Mouse (Mus musculus): ENCODE data around the gene Erich6b. TPM values are rescaled to one million over a fixed set of nuclear protein-coding genes. Genes with fewer than 3 reads are reported as not detected.

Gene Erich6b
- total RNA-seq (2022), result not detected

DNA sequence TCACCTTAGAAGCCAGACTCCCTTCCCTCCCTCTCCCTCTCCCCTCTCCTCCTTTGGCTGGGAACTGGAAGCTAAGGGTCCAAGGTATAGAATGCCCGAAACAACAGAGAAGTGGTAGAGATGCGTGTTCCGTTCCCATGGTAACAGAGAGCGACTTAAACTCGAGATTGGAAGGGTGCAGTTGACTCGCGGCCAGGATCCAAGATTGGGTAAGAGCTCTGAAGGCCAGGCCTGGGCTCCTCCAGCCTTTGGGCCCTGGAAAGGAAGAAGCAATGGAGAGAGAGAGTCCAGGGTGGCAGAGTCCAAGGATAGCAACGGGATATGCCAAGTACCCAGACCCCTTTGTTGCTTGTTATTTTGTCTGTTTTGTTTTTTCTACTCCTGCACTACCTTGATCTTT lies at the start of gene Erich6b:
Erich6b (plus strand) TSS at position 180 of the 400 bp plus-strand sequence.
- DNase-seq (ENCODE audit: low spot score in 2 of 2), result no peak

DNA sequence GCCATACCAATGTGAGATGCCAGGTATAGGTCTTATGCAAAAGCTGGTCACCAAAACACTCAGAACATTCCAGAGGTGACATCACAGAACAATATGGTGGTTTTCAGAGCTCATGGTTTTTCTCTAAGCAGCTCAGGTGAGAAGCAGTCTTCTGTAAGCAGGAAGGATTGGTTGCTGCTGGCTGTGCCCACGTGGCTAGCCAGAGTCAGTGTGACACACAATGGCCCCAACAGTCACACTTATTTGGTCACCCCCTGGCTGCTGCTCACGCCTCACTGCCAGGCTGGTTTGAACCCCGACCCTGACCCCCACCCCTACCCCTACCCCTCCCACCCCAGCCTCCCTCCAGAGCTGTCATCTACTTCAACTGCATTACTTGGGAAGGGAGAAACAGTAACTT lies 49.1 kb upstream of the Erich6b start, which contains the start of gene Spert:
Spert (minus strand) TSS at position 139 of the 400 bp plus-strand sequence.
- DNase-seq (ENCODE audit: low spot score in 2 of 2), result no peak

DNA sequence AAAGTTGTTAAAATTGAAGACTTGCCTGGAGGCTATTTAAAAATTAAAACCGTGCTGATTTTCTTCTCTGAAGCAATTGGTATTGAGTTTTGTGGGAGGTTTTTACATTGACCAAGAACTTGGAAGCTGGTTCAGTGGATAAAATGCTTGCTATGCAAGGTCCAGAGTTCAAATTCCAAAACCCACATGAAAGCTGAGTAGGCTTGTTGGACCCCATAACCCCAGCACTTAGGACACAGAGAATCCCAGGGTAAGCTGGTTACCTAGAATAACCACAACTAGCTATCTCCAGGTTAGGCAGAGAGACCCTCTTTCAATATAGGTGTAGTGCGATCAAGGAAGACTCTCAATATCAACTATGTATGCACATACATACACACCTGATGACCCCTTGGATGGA lies 32.9 kb upstream of the Erich6b start:
- DNase-seq (ENCODE audit: low spot score in 2 of 2), result no peak

DNA sequence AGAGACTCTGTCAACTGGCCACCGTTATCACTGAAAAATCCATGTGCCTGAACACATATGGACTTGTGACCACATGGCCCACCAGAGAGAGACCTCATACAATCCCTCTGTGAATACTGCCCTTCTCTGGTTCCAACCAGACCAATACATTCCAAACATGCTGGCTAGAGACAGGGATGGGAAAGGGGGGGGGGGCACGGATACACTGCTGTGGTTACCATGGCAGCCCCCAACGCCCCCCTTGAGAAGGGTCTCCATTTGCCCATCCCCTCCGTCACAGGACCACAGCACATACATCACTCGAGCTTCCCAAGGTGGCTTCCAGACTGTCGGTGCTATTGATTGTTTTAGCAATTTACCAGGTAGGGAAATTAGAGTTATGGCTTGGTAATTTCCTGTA lies 25.7 kb upstream of the Erich6b start:
- no peak for DNase-seq (ENCODE audit: low spot score in 2 of 2)

DNA sequence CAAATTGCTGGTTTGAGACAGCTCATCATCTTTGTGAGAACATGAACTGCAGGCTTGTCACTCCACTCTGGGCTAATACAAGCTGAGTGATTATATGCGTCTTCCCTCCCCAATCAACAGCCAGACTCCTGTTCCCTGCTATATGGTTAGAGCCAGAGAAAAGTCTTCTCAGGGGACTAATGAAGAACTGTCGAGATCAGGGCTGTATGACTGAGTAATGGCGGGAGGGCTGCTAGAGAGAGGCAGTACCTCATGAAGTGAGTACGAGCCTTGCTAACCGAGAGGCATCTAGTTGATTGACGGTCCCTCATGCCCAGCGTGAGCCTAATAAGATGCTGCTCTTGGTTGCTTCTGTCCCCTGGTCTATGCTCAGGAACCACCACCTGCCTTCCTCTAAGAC lies 19.1 kb upstream of the Erich6b start:
- no peak for DNase-seq (ENCODE audit: low spot score in 2 of 2)

DNA sequence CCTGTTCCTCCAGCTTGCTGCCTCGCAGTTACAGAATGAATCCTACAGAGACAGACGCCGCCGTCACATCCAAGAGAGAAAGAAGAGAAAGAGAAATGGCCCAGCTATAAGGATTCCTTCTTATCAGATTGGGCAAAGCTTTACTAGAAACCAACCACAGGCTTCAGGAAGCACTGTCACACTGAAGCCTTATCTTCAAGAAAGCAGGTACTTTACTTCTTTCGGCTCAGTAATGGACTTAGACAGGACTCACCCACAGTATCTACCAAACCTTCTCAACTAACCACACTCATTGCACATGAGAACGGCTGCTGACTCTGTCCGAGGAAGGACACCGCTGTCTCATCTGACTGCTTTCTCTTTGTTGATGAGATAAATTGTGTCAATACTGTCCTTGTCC lies 13.2 kb upstream of the Erich6b start:
- no peak for DNase-seq (ENCODE audit: low spot score in 2 of 2)

DNA sequence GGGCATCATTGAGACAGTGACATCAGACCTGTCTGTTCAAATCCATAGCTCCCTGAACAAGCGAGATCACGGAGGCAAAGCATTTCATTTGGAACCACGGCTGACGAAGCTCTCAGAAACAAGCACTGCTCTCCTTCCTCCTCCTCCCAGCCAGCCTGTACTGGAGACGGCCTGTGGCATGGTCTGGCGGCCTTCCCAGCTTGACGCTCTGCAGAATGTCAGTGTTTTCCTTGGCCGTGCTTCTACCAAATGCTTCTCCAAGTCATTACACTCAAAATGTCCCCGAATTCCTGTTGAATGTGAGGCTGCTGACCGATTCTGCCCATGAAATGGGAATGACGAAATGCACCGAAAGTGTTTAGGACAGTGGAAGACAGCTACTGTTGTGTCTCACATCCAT lies 6.7 kb upstream of the Erich6b start:
- DNase-seq (ENCODE audit: low spot score in 2 of 2), result no peak

DNA sequence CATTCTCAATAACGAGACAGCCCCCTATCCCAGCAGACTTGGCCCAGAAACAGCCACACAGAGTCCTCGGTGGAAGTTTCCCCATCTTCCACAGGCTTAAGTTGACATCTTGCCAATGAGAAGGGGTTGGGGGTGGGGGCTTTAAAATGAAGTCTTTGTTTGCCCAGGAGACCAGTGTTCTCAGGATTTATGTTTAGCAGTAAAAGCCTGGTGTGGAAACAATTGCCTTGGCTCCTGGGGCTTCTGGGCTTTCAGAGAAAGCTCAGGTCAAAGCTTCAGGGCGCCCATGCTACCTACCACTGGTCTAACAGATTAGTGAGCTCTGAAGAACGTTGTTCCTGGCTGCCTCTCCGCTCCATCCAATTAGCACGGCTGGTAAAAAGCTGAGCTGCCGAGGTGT lies 6.0 kb upstream of the Erich6b start:
- no peak for DNase-seq (ENCODE audit: low spot score in 2 of 2)

DNA sequence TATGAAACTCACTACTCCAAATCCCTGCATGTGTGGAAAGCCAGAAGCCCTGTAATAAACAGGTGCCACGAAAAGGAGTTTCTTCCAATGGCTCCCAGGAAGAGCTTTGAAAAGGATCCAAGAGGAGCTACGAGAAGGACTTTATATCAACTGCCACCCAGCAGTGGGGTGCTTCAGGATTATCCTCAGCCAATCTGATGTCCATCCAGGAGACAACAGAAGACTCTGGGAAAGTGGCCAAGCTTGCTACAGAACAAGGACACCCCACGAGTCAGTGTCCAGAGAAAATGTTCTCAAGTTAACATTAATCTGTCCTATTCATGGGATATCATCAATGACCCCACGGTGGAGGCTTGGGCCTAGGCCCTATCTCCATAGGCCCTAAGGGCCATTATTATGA lies 4.4 kb upstream of the Erich6b start:
- no peak for DNase-seq (ENCODE audit: low spot score in 2 of 2)

DNA sequence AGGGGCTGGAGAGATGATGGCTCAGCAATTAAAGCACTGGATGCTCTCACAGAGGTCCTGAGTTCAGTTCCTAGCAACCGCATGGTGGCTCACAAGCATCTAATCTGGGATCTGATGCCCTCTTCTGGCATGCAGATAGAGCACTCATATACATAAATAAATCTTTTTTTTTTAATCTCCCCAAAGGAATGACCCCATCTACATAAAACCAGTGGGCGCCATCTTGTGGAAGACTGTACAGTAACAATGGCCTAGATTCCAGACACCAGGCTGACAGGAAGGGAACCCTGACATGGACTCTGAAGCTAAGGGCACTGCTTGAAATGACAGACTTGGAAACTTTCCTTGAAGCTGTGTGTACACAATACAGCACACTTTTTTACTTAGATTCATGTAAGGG lies 1.2 kb upstream of the Erich6b start:
- DNase-seq (ENCODE audit: low spot score in 2 of 2), result no peak

DNA sequence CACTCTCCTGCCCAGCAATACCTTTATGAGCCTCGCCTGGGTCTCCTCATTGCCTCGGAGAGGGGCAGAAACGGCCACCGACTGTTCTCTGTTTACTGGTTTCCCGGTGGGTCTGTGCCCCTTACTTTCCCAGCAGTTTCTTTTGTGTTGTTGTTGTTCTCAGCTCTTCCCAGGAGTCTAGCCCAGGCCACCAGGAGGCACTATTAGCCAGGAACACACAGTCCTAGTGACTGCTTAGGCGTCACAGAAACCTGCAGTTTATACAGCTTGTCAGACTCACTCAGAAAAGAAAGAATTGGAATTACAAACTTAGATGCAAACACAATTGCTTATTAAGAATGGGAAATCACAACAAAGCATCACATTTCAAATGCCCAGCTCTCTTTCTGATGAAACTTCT lies 690 bp upstream of the Erich6b start:
- no peak for DNase-seq (ENCODE audit: low spot score in 2 of 2)

DNA sequence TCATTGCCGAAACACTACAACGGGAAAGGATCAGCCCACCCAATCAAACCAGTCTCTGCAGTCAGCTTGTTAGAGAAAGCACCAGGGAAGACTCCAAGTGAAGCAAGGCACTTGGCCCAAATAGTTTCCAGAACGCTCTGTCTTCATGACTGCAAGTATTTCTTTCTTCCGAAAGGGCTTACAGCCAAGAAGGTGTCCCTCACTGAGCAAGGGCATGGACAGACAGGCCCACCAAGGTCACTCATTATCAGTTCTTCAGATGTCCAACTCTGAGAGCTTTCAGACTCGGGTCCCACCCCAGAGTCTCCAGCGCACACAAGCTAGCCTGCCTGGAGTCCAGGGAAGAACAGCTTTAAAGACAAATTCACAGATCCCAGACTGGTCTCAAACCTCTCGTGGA lies 3.4 kb downstream of the Erich6b start:
- DNase-seq (ENCODE audit: low spot score in 2 of 2), result no peak

DNA sequence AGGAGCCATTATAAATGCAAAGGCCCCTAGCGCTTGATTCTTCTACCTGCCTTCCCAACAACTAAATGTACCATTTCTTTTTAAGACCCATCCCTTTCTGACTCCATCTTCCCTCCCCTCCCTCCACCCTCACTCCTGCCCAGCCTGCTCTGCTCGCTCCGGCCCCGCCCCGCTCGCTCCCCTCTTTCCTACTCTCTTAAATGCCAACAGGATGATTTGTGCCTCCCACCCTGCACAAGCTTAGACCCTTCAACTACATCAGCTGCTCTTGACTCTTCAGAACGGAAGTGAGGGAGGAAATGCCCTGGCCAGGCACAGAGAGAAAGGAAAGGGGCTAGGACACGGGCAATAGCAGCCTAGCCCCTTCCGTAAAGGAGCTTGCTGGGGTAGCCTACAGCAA lies 4.0 kb downstream of the Erich6b start:
- no peak for DNase-seq (ENCODE audit: low spot score in 2 of 2)

DNA sequence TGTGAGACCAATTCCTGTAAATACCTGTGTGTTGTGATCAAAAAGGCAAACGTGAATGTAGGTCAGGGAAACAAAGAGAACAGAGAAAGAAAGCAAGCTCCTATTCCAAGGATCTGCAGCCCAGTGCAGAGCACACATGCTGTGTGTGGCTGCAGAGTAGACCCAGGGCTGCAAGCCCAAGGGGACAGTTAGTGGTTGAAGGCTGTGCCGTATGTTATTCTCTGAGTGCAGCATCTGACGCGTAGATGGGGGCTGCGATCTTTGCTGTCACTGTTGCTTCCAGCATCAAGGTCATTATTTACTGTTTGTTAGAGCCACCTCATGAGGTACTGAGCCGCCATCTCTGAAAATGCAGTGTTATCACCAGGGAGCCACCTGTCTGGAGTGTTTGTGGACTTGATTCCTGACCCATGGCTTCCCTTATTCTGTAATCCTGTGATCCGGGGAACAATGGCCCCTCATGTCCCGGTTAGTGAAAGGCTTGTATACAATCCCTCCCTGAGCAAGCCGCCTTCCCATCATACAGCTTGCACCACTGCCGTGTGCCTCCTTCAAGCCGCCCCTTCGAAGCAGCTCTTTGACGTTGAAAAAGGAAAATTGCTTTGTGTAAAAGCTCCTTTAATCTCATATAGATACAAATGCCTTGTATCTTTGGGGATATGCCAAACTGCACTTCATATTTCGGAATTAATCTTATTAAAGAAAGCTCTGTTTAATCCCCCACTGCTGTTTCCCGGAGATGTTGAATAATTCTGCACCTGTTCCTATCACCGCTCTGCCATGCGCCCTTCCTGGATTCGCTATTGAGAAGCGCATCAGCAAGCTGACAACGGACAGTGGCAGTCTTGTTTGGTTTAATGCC lies 5.1 kb downstream of the Erich6b start:
- DNase-seq (ENCODE audit: low spot score in 2 of 2), result no peak

DNA sequence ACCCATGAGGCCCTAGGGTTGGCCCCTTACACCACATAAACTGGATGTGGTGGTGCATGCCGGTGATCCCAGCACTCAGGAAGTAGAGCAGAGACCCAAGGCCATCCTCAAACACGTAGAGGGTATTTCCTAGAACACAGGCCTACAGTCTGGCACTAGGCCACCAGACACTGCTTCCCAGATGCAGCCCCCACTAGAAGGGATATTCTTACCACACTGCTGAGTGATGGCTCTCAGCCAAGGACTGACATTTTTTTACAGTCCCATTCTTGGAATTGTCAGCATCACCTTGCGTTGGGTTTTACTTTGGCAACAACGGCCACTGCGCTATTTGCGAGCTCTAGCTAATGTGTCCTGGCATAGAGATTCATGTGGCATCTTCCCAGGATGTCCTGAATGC lies 18.9 kb downstream of the Erich6b start:
- no peak for DNase-seq (ENCODE audit: low spot score in 2 of 2)

DNA sequence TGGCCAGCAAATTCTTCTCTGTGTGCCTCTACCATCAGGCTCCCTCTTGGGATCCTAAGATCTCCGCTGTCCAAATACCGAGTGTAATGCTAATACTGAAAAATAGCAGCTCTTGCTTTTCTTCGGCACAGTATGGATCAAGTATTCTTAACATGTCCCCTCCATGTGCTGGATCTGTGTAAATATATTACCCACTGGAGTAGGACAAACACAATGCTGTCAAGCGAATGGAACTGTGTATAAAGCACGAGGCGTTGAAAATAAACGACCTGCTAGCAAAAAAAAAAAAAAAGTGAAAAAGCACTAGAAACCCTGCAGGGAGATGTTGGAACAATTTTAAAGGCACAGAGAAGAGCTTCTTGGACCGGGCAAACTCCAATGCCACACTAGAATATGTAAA lies 19.5 kb downstream of the Erich6b start:
- no peak for DNase-seq (ENCODE audit: low spot score in 2 of 2)

DNA sequence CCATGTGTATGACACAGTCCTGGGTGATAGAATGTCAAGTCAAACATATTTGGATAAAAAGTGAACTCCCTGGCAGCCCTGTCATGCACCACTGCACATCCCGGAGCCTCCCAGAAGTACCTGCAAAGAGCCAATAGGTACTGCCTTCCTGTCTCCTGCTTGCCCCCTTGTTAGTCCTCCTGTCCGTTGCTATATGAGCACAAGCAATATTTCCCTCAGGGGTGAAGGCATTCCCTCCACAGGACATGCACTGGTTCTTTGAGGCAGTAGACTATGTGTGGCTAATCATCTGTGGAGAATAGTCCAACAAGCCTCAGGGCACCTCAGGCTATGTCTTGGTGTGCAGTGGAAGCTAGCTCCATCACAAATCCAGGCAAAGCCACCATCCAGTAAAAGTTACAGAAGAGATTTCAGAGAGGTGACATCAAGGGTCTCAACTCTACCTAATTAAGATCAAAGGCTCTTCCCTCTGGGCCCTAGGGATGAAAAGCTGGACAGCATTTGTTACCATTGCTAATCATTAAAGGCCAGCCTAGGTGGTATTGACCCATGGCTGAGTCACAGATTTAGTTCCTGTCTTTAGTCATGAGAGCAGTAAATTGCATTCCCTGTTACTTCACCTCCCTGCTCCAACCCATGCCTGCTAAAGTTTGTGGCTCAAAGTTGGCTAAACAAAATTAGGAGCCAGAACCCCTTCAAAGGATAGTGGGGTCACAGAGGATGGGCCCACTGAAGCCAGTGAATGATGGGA lies 23.5 kb downstream of the Erich6b start:
- DNase-seq (ENCODE audit: low spot score in 2 of 2), result no peak

DNA sequence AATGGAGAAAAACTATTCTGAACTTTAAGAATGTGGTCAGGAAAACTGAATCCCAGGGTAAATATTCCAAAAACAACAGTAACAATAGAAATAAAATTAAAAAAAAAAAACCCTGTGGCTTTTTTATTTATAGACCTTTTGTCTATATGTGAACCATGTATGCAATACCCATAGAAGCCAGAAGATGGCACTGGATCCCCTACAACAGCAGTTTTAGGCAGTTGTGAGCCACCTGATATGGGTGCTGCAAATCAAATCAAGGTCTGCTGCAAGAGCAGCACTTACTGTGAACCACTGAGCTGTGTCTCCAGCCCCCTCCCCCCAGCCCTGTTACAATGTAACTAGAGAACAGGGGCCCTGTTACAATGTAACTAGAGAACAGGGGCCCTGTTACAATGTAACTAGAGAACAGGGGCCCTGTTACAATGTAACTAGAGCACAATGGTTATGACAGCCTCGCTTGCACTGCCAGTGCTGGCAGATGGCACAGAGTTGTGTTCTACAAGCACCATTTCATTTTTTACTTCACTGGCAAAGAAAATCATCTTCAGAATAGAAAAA lies 27.1 kb downstream of the Erich6b start:
- DNase-seq (ENCODE audit: low spot score in 2 of 2), result no peak

DNA sequence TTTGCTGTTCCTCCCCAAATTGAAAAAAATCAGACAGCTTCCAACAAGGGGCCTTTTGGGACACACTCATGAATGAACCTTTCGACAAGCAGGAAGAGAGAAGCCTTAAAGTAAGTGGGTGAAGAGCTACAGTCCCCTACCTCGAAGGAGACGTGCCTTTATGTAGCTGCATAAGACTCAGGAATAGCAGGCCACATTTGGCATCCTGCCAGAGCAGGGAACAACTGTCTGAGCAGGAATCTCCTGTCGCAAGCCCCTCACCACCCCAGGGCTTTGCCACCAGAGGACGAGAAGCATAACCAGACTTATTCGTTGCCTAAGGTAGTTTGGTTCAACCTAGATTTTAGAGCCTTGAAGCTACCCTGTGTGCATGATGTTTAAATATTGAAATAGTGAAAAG lies 34.3 kb downstream of the Erich6b start:
- no peak for DNase-seq (ENCODE audit: low spot score in 2 of 2)

DNA sequence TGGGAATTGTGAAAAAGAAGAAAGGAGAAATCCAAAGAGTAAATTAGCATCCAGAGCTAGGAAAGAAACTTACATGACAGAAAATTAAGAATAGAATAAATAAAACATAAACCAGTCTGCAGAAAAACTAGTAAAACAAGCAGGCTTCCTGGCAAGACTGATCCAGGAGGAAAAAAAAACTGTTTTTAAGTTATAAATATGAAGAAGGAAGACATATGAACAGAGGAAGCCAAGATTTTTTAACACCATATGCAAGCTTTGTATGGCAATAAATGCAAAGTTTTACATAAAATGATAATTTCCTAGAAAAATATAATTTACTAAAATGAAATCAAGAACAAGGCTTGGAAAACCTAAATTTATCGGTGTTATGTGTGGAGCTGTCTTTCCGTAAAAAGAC lies 48.4 kb downstream of the Erich6b start:
- no peak for DNase-seq (ENCODE audit: low spot score in 2 of 2)

DNA sequence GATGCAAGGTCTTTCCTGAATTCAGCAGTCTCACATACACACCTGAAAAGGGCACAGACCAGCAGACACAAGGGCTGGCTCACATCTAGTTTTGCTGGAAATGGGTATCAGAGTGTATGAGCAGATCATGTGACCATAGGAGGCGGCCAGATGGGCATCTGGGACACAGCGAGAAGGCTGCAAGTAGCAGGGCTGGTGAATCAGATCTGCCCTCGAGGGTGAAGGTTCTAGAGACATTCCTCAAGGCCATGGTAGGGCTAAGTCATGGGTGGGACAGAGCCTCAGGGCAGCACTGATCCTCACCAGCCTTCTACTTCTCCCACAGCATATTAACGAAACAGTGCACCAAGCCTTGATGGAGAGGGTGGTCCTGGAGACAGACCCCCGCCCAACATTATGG lies 54.0 kb downstream of the Erich6b start:
- no peak for DNase-seq (ENCODE audit: low spot score in 2 of 2)

DNA sequence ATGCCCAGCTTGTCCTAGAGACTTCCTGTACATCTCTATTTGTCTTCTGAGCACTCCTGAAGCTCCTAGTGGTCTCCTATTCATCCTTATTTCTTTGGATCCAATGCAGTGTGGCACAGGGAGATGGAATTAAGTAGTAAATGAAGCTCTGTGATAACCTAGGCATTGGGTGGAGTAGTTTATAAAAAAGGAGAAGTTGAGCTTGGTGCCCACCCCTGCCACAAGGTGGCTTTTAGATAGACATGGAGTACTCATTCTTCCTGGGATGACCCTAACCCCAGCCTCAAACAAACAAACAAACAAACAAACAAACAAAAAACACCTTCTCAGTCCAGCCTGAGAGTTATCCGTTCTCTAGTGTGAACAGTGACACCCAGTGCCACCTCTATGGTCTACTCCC lies 55.9 kb downstream of the Erich6b start:
- DNase-seq (ENCODE audit: low spot score in 2 of 2), result no peak

DNA sequence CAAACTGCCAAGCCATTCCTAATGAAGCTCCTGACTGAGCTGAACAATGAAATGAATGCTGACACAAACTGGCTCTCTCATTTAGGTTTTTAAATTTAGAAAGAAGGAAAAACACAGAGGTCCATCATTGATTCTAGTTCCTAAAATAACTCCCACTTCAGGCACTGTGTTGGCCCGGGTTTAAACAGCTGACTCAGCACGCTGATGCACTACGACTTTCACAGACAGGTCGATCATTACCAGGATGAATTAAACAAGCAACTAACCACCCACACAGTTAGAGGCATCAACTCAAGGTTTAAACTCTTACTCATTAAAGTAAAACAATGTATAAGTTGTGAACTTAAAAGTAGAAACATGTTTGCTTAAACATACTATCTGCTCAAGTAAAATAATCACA lies 64.6 kb downstream of the Erich6b start:
- DNase-seq (ENCODE audit: low spot score in 2 of 2), result no peak

Data from gastrocnemius, adult 8-10 months (tissue).